Mouse (Mus musculus) myocyte (in vitro differentiated cells): ENCODE data around the gene Apold1.

Source experiments
- MAX ChIP-seq: IDR thresholded peaks from one replicate; pipeline ENCODE4 v1.6.1; 2011; ENCODE audit warnings: low read depth, mild to moderate bottlenecking, control low read depth
- POLR2A ChIP-seq: IDR thresholded peaks from one replicate; pipeline ENCODE4 v1.6.1; 2011; ENCODE audit warnings: low read depth, mild to moderate bottlenecking, control low read depth, moderate library complexity; ENCODE audit not compliant: insufficient read length
- SRF ChIP-seq: IDR thresholded peaks from one replicate; pipeline ENCODE4 v1.6.1; 2011; ENCODE audit warnings: low read depth; ENCODE audit not compliant: control insufficient read depth, insufficient read length
- USF1 ChIP-seq: IDR thresholded peaks from one replicate; pipeline ENCODE4 v1.6.1; 2011; ENCODE audit warnings: low read depth, mild to moderate bottlenecking, control low read depth, moderate library complexity

DNA sequence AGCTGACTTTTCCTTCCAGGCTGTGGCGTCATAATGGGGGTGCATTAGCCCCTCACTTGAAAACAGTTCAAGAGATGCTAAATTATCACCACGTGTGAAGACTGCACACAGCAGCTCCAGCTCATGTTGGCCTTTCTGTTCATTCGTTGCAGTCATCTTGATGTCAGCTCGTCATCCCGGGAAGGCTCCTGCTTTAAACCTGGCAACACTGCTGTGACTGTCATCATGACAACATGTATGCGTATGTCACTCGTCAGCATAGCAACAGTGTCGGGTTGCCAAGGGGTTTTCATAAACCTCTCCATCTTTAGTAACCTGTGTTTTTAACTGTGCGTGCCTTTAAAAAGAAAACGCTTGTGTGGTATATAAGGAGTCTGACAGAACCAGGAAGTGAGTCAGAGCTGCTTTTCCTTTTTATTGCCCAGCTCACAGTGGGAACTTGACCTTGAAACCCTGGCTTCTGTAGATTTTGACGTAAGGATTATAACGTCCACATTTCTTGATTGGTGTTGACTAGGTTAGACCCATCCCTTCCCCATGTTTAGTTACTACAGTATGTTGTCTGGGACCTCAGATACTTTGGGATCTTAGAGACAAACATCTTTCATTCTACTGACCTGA is 12.6 kb downstream of the Apold1 start:
- no peak for TF ChIP-seq SRF
- no peak for TF ChIP-seq MAX
- TF ChIP-seq POLR2A, result no peak
- TF ChIP-seq USF1, result no peak
